Mouse (Mus musculus) c-Kit-negative CD71-positive TER-119-positive erythroid progenitor cells, embryonic 14.5 days (primary cell): Measurements from ENCODE around the gene Brk1.

ENCODE experiments used
- DNase-seq: peaks from one replicate; pipeline ENCODE4 v3.0.0-alpha.2; 2013; ENCODE audit warnings: low read depth, low spot score

Brk1 gene

GRCm38 (mm10) chr6:113660492-113661352 lies 56.1 kb downstream of the Brk1 start:
- no peak for DNase-seq

- no peak for DNase-seq
Observed at GRCm38 (mm10) chr6:113661353-113662241, 57.0 kb downstream of the Brk1 start.

GRCm38 (mm10) chr6:113662964-113663700 lies 58.6 kb downstream of the Brk1 start:
- no peak for DNase-seq

- no peak for DNase-seq
Observed at GRCm38 (mm10) chr6:113664305-113664704, 59.7 kb downstream of the Brk1 start.
